In the genomic region with DNA sequence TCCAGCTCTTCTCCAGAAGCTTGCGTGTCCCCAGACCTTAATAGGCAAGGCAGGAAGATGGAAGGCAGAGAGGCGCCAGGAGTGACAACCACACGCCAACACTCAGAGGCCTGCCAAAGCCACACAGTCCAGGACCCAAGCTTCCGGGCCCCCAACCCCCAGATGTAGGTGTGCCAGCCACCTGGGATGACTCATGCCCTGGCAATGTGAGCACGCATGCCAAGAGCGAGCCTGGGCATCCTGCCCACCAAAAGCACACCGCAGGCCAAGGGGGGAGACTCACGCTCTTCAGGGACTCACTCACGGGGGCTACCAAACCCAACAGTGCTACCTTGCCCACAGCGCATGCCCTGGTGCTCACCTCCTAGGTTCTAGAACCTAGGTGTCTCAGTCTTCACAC, we compare ENCODE assay signal across 9 mouse cellular contexts. TPM values are rescaled to one million over a fixed set of nuclear protein-coding genes. Genes with fewer than 3 reads are reported as not detected.
DNase-seq lines count a peak whose midpoint lies in the region; ATAC-seq lines count a peak whose summit lies in the region.
"Had no signal": no experiment of that assay in that cellular context is flagged by ENCODE, and none has a peak within 500 bp of the region (broad histone marks: within the 10 kb centered on the region; RNA-seq: fewer than 3 reads in every experiment).

No protein-coding gene starts in this region.

- intact Hi-C loops in left cerebral cortex, postnatal 4 days (cut with DNase I): no loop called here

- H3K9me3 ChIP-seq in embryonic facial prominence, embryonic 14.5 days (ENCODE audit: control insufficient read depth, low read length): no peaks in the 10 kb centered on the region
- no peaks in the 10 kb centered on the region for H3K9me3 ChIP-seq in hindbrain, embryonic 12.5 days (replicated peaks)
- H3K9me3 ChIP-seq in midbrain, embryonic 13.5 days: no peaks in the 10 kb centered on the region

- H3K4me2 ChIP-seq in embryonic facial prominence, embryonic 14.5 days (ENCODE audit: low read depth, low read length): peak overlapping the region; percentile 70
- peak overlapping the region; percentile 66 for H3K4me2 ChIP-seq in hindbrain, embryonic 12.5 days (replicated peaks)
- H3K4me2 ChIP-seq in midbrain, embryonic 13.5 days (replicated peaks): peak overlapping the region; percentile 63

- WGBS in embryonic facial prominence, embryonic 14.5 days: 38% methylated on average over 7 of the region's 10 CpGs
- 65% methylated on average over 10 of the region's 10 CpGs for WGBS in hindbrain, embryonic 12.5 days
- WGBS in midbrain, embryonic 13.5 days: 65% methylated on average over 10 of the region's 10 CpGs

- peak; percentile 23 to 34 for DNase-seq in B cell, adult 2 months
- DNase-seq in Muller cell, postnatal 12 days (ENCODE audit: inconsistent ontology term): peak; percentile 45
- peak; percentile 62 for DNase-seq in embryonic facial prominence, embryonic 14.5 days (ENCODE audit: low spot score)
- DNase-seq in left cerebral cortex, postnatal 4 days: peak; percentile 29
- DNase-seq in thymus, postnatal 14 days: peak; percentile 56

- no peak overlapping the region for H3K27ac ChIP-seq in embryonic facial prominence, embryonic 14.5 days (replicated peaks; ENCODE audit: low read depth, low read length)
- H3K27ac ChIP-seq in hindbrain, embryonic 12.5 days: no peak overlapping the region
- H3K27ac ChIP-seq in midbrain, embryonic 13.5 days: no peak overlapping the region

- H3K9ac ChIP-seq in embryonic facial prominence, embryonic 14.5 days (ENCODE audit: low read depth, low read length): no peak overlapping the region
- H3K9ac ChIP-seq in hindbrain, embryonic 12.5 days: no peak overlapping the region
- H3K9ac ChIP-seq in midbrain, embryonic 13.5 days (replicated peaks): no peak overlapping the region

- H3K4me1 ChIP-seq in embryonic facial prominence, embryonic 14.5 days (ENCODE audit: control insufficient read depth, insufficient read depth, low read length): peaks cover 1% of the 10 kb centered on the region; the same call in 1 of the 2 replicates
- peaks cover 21% of the 10 kb centered on the region for H3K4me1 ChIP-seq in hindbrain, embryonic 12.5 days
- peaks cover 25% of the 10 kb centered on the region for H3K4me1 ChIP-seq in midbrain, embryonic 13.5 days (replicated peaks)

- H3K4me3 ChIP-seq in embryonic facial prominence, embryonic 14.5 days (ENCODE audit: low read depth, low read length): peak overlapping the region; percentile 45
- H3K4me3 ChIP-seq in hindbrain, embryonic 12.5 days: no peak overlapping the region
- peak overlapping the region; percentile 42 for H3K4me3 ChIP-seq in midbrain, embryonic 13.5 days (replicated peaks)
- H3K4me3 ChIP-seq: myocyte had no signal

- peaks cover 70% of the 10 kb centered on the region for H3K27me3 ChIP-seq in embryonic facial prominence, embryonic 14.5 days (replicated peaks; ENCODE audit: control insufficient read depth, insufficient read depth, low read length)
- H3K27me3 ChIP-seq in hindbrain, embryonic 12.5 days: peaks cover 66% of the 10 kb centered on the region
- H3K27me3 ChIP-seq in midbrain, embryonic 13.5 days: peaks cover 63% of the 10 kb centered on the region

- ATAC-seq in embryonic facial prominence, embryonic 14.5 days (ENCODE audit: low read depth): peak; percentile 45
- no peak for ATAC-seq in hindbrain, embryonic 12.5 days (ENCODE audit: low FRiP score)
- no peak for ATAC-seq in midbrain, embryonic 13.5 days

- H3K36me3 ChIP-seq in embryonic facial prominence, embryonic 14.5 days (ENCODE audit: control insufficient read depth, insufficient read depth, low read length): no peaks in the 10 kb centered on the region
- H3K36me3 ChIP-seq in hindbrain, embryonic 12.5 days: no peaks in the 10 kb centered on the region
- H3K36me3 ChIP-seq in midbrain, embryonic 13.5 days: no peaks in the 10 kb centered on the region

RNA-seq across cellular contexts. Expression of a gene that starts 0.3 kb away (rescaled TPM):
- polyA plus RNA-seq in embryonic facial prominence, embryonic 14.5 days (2014; fragmentation: Nextera tagmentation; extraction: Ambion mirVana): 1.2 and 2.7 TPM in 2 replicates
- polyA plus RNA-seq in hindbrain, embryonic 12.5 days (2016; fragmentation: Nextera tagmentation; extraction: Ambion mirVana): 1.4 and 1.5 TPM in 2 replicates
- 1 to 10 TPM; 1.7 TPM for total RNA-seq in left cerebral cortex, postnatal 4 days (2021)
- polyA plus RNA-seq in midbrain, embryonic 13.5 days (2015; fragmentation: Nextera tagmentation; extraction: Ambion mirVana): 0.63 and 0.70 TPM in 2 replicates

RNA-seq across cellular contexts. Expression of a gene that starts 9.2 kb away (rescaled TPM):
- 125 and 130 TPM in 2 replicates for polyA plus RNA-seq in embryonic facial prominence, embryonic 14.5 days (2014; fragmentation: Nextera tagmentation; extraction: Ambion mirVana)
- 131 and 137 TPM in 2 replicates for polyA plus RNA-seq in hindbrain, embryonic 12.5 days (2016; fragmentation: Nextera tagmentation; extraction: Ambion mirVana)
- total RNA-seq in left cerebral cortex, postnatal 4 days (2021): 10 to 100 TPM; 81.7 to 91.9 TPM
- 172 and 177 TPM in 2 replicates for polyA plus RNA-seq in midbrain, embryonic 13.5 days (2015; fragmentation: Nextera tagmentation; extraction: Ambion mirVana)

RNA-seq across cellular contexts. Expression of a gene that starts 16.0 kb away (rescaled TPM):
- polyA plus RNA-seq in embryonic facial prominence, embryonic 14.5 days (2014; fragmentation: Nextera tagmentation; extraction: Ambion mirVana): 89.6 and 94.7 TPM in 2 replicates
- polyA plus RNA-seq in hindbrain, embryonic 12.5 days (2016; fragmentation: Nextera tagmentation; extraction: Ambion mirVana): 70.7 and 77.0 TPM in 2 replicates
- total RNA-seq in left cerebral cortex, postnatal 4 days (2021): 10 to 100 TPM; 25.8 to 30.3 TPM
- 68.3 and 71.8 TPM in 2 replicates for polyA plus RNA-seq in midbrain, embryonic 13.5 days (2015; fragmentation: Nextera tagmentation; extraction: Ambion mirVana)

RNA-seq across cellular contexts. Expression of a gene that starts 16.0 kb away (rescaled TPM):
- 5.9 and 6.1 TPM in 2 replicates for polyA plus RNA-seq in embryonic facial prominence, embryonic 14.5 days (2014; fragmentation: Nextera tagmentation; extraction: Ambion mirVana)
- polyA plus RNA-seq in hindbrain, embryonic 12.5 days (2016; fragmentation: Nextera tagmentation; extraction: Ambion mirVana): 5.0 and 6.6 TPM in 2 replicates
- total RNA-seq in left cerebral cortex, postnatal 4 days (2021): 1 to 10 TPM; 2.3 to 4.5 TPM
- 4.8 and 6.5 TPM in 2 replicates for polyA plus RNA-seq in midbrain, embryonic 13.5 days (2015; fragmentation: Nextera tagmentation; extraction: Ambion mirVana)

RNA-seq across cellular contexts. Expression of a gene that starts 38.6 kb away (rescaled TPM):
- polyA plus RNA-seq in embryonic facial prominence, embryonic 14.5 days (2014; fragmentation: Nextera tagmentation; extraction: Ambion mirVana): not detected in 2 replicates
- polyA plus RNA-seq in hindbrain, embryonic 12.5 days (2016; fragmentation: Nextera tagmentation; extraction: Ambion mirVana): 0.50 TPM in 1 of 2 replicates, not detected in the other
- total RNA-seq in left cerebral cortex, postnatal 4 days (2021): 1 to 10 TPM in 1 of 2 experiments, not detected in 1; 1.1 TPM
- 0.43 and 0.57 TPM in 2 replicates for polyA plus RNA-seq in midbrain, embryonic 13.5 days (2015; fragmentation: Nextera tagmentation; extraction: Ambion mirVana)
- polyA plus RNA-seq: embryonic facial prominence, embryonic 11.5 days; myocyte had no signal
